Mouse (Mus musculus) thymus, postnatal 4 days (tissue): ENCODE data around the gene Ccdc162.

ENCODE experiments used
- DNase-seq: peaks from one replicate; pipeline ENCODE4 v3.0.0; 2021

Ccdc162 gene

GRCm38 (mm10) chr10:41535991-41536390, 180.4 kb downstream of the Ccdc162 start:
- DNase-seq, result no peak

- DNase-seq, result no peak
Measured at GRCm38 (mm10) chr10:41529972-41530371, 186.5 kb downstream of the Ccdc162 start.

DNA sequence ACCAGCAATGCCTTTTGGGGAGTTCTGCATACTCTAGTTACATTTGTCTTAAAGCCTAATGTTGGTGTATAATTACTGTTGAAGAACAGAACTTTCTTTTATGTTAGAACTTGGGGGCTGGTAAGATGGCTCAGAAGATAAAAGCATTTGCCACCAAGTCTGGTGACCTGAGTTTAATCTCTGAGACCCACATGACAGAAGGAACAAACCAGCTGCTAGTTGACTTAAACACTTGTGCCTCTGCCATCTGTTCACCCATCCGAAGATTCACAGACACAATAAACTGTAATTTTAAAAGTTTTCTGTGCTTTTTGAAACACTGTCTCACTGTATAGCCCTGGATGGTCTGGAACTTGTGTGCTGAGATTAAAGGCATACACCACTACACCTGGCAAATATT, 190.7 kb downstream of the Ccdc162 start:
- DNase-seq, result no peak

DNA sequence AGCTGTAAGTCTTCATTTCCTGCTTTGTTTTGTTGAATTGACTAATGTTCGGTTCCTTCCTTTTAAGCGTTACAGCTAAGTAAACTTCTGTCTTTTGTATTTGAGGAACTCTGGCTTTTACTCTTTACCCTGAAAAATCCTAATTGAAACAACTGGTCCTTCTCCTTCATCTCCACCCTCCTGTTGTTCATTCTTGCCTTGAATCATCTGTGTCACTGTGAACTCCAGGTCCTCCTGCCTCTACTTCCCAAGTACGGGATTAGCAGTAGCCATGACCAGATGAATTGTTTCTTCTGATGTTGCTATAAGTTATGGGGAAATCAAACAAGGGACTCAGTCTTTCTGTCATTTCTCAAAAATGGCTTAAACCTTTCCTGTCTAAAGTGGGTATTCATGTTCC, 193.0 kb downstream of the Ccdc162 start:
- no peak for DNase-seq

DNA sequence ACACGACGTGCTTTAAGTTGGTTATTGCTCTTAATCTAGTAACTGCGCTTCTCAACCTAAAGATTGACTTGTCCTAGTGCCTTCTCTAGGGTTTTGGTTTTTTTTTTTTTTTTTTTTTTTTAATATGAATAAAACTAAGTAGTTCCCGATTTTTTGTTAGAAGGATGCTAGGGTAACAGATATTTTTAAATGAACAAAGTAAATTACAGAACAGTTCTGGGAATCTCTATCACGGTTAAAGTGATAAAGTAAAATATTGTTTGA, 196.1 kb downstream of the Ccdc162 start:
- DNase-seq, result no peak

GRCm38 (mm10) chr10:41519640-41520409, 196.6 kb downstream of the Ccdc162 start:
- peak; percentile 78 for DNase-seq

- DNase-seq, result peak; percentile 96
Measured at GRCm38 (mm10) chr10:41518981-41519618, 197.3 kb downstream of the Ccdc162 start, which contains the start of gene Cd164. TSS of gene Cd164 (plus strand) at chr10:41519414.

DNA sequence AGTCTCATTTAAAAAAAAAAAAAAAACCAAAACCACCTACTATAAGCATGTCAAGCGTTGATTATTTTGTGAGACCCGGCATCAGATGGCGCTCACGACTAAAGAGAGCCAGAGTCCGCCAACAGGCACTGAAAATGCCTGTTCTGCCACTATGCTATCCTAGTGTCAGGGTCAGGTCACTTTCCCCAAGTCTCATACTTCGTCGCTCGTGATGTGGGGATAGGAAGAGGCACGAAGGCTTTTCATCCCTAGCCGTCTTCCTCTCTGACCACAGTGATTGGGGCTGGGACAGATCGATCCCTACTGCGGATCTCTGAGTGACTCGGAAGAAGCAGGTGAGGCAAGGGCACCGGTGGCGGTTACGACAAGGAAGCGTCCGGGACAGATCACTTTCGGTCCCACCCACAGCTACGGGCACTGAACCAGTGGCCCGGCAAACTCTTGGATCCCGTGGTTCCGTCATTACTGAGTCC, 197.9 kb downstream of the Ccdc162 start:
- peak; percentile 87 for DNase-seq

- no peak for DNase-seq
Measured at GRCm38 (mm10) chr10:41514921-41515320, 201.5 kb downstream of the Ccdc162 start.

- no peak for DNase-seq
Measured at GRCm38 (mm10) chr10:41514301-41514700, 202.1 kb downstream of the Ccdc162 start.

DNA sequence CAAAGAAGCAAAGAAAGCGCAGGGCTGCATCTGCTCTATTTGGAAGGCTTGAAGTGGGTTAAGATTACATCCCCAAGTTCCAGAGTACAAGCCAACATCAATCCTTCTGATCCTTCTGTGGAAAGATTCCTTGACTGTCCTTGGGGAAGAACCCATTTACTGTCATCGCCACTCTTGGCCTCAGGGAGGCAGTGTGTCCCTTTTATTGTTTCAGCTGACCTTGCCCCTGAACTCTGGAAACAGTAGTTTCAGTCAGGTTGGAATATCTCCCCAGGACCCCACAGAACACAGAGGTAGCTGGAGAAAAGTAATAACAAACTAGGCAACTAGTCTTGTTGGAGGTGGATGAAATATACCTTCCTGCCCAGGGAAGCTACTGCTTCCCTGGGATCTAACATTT, 207.3 kb downstream of the Ccdc162 start:
- peak; percentile 61 for DNase-seq

DNA sequence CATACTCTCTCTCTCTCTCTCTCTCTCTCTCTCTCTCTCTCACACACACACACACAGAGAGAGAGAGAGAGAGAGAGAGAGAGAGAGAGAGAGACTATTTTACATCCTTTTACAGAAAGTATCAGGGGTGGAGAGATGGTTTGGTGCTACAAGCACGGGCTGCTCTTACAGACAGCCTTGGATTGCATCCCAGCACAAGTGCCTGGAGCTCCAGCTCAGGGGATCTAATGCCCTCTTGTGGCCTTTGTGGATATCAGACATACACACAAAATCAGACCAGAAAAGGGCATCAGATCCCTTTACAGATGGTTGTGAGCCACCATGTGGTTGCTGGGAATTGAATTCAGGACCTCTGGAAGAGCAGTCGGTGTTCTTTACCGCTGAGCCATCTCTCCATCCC, 211.0 kb downstream of the Ccdc162 start:
- peak; percentile 54 for DNase-seq

- no peak for DNase-seq
Measured at GRCm38 (mm10) chr10:41504996-41505395, 211.4 kb downstream of the Ccdc162 start.

DNA sequence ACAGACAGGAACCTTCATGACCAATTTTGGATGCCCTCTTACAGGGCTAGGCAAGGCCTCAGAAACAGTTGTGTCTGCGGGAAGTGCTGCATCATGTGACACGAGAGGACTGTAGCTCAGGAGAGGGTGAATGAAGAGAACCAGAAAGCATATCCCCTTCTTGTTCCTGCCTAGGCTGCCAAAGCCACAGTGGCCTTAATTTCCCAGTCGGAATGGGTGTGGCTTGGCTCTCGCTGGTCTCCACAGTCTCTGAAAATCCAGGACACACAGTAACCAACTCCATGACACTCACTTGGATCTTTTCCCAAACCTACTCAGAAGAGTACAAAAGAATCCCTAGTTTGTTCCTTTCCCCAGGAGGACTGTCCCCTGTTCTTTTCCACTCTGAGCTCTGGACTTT, 215.5 kb downstream of the Ccdc162 start:
- no peak for DNase-seq

DNA sequence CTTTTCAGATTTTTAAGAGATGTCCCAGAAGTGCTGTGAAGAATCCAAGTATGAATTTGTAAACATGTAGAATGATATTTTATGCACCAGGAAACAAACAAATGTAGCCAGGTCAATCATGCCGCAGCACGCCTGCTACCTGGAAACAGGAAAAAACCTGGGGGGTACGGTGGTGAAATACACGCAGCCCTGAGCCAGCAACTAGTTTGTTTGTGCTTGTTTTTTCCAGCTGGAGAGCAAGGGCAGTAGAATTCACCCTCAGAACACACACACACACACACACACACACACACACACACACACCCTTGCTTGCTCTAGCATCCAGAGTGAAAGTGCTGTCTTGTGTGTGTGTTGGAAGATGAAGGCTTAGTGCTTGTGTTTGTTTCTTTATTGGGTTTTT, 225.3 kb downstream of the Ccdc162 start:
- DNase-seq, result no peak

GRCm38 (mm10) chr10:41490518-41490873, 225.9 kb downstream of the Ccdc162 start:
- DNase-seq, result no peak

DNA sequence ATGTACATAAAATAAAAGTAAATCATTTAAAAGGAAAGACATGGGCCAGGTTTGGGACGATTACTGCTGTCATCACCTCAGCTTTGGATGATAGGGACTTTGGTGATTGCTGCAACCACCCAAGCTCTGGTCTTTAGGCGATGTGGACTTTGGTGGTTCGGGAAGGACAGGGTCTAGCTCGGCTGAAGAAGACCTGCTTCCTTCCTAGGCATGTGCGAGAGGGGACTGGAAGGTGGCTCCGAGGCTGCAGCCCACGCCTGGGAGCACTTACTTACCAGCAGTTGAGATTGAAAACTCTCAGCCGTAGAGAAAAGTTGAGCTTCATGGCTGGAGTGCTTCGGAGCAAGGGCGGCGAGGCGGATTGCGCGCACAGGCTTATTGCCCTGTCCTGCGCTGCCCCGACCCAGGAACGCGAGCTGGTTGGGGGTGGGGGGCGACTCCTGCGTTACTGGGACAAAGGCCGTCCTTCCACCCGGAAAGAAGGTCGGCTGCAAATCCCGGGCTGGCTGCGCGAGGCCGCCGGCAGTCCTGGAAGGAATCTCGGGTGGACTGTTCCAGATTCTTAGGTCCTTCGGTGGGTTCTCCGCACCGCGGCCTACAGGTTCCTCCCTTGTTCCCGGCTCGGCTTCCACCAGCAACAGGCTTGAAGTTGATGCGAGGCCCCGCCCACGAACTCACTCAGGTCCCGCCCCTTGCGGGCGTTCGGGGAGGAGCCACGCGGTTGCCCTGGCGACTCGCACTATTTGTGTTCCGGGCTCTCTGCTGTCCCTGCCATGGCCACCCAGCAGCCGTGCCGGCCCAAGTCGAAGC, 226.5 kb downstream of the Ccdc162 start, which contains the start of the genes Smpd2 and Ppil6:
TSS of gene Smpd2 (minus strand) at position 662 of the 810 bp plus-strand sequence.
TSS of gene Ppil6 (plus strand) at position 732 of the 810 bp plus-strand sequence.
- DNase-seq, result peak; percentile 96

DNA sequence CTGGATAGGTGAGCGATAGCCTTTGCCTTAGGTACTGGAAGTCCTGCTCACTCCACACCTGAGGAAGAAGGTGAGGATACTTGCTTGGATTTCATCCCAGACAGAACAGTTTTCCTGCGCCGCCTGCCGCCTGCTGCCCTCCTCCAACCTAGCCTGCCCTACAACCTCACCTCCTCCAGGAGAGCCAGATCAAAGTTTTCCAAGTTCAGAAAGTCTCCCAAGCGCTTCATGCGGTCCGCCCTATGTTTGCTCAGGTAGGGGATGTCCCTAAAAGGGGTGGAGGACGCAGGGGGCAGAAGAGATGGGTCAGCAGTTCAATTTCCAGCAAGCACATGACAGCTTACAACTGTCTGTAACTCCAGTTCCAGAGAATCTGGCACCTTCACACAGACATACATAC, 227.1 kb downstream of the Ccdc162 start:
- no peak for DNase-seq

GRCm38 (mm10) chr10:41488877-41489276, 227.6 kb downstream of the Ccdc162 start:
- peak; percentile 38 for DNase-seq
